Mouse (Mus musculus) intestine, embryonic 14.5 days (tissue): ENCODE results near the gene Rell1. TPM values are rescaled to one million over a fixed set of nuclear protein-coding genes. Genes with fewer than 3 reads are reported as not detected.

Source experiments
- ATAC-seq: fragments of 200-750 bp; cut with Nextera tagmentation; replicated peaks from 2 replicates; pipeline ENCODE4 v1.8.0; 2017; ENCODE audit warnings: low read depth, moderate number of reproducible peaks, moderate TSS enrichment, moderate library complexity; ENCODE audit not compliant: low FRiP score, low TSS enrichment
- DNase-seq: peaks from one replicate; pipeline ENCODE4 v3.0.0-alpha.2; 2018; ENCODE audit warnings: low spot score
- H3K27ac ChIP-seq: fragments of 300-500 bp; sonication (generic); 2 replicates; pipeline ENCODE4 v1.5.1; 2014; ENCODE audit warnings: low read depth, mild to moderate bottlenecking, control low read depth
- H3K27me3 ChIP-seq: fragments of 300-500 bp; sonication (generic); replicated peaks from 2 replicates; pipeline ENCODE4 v1.6.1; 2014; ENCODE audit warnings: low read length, control low read depth; ENCODE audit not compliant: control insufficient read depth, insufficient read depth
- H3K36me3 ChIP-seq: fragments of 300-500 bp; sonication (generic); 2 replicates; pipeline ENCODE4 v1.6.1; 2014; ENCODE audit warnings: low read length, control low read depth; ENCODE audit not compliant: control insufficient read depth, insufficient read depth
- H3K4me1 ChIP-seq: fragments of 300-500 bp; sonication (generic); replicated peaks from 2 replicates; pipeline ENCODE4 v1.6.1; 2014; ENCODE audit warnings: low read length, control low read depth, mixed read lengths; ENCODE audit not compliant: control insufficient read depth, insufficient read depth
- H3K4me2 ChIP-seq: fragments of 300-500 bp; sonication (generic); 2 replicates; pipeline ENCODE4 v1.6.1; 2014; ENCODE audit warnings: low read length
- H3K4me3 ChIP-seq: fragments of 300-500 bp; sonication (generic); 2 replicates; pipeline ENCODE4 v1.5.1; 2014; ENCODE audit warnings: low read depth, low read length, control low read depth, mixed read lengths
- H3K9ac ChIP-seq: fragments of 300-500 bp; sonication (generic); 2 replicates; pipeline ENCODE4 v1.6.1; 2014; ENCODE audit warnings: mild to moderate bottlenecking, low read length
- H3K9me3 ChIP-seq: fragments of 300-500 bp; sonication (generic); 2 replicates; pipeline ENCODE4 v1.6.1; 2016; ENCODE audit warnings: low read length, control low read depth; ENCODE audit not compliant: control insufficient read depth
- WGBS: fragments of 180-500 bp; shearing (Covaris S2); extraction: QIAGEN DNeasy Blood & Tissue Kit; methylation state at CpG from one replicate; pipeline ENCODE4 v1.1.7; 2014; 5-methylcytosine and 5-hydroxymethylcytosine counted together
- polyA plus RNA-seq: library from polyadenylated mRNA; unstranded; fragments of >200 nt; fragmentation: Nextera tagmentation; extraction: Ambion mirVana; gene quantifications from 2 replicates; pipeline ENCODE4 v1.2.1, GENCODE M21; 2014

Gene Rell1
- polyA plus RNA-seq, 1 experiment from 2014 or later = 10.5 TPM

DNA sequence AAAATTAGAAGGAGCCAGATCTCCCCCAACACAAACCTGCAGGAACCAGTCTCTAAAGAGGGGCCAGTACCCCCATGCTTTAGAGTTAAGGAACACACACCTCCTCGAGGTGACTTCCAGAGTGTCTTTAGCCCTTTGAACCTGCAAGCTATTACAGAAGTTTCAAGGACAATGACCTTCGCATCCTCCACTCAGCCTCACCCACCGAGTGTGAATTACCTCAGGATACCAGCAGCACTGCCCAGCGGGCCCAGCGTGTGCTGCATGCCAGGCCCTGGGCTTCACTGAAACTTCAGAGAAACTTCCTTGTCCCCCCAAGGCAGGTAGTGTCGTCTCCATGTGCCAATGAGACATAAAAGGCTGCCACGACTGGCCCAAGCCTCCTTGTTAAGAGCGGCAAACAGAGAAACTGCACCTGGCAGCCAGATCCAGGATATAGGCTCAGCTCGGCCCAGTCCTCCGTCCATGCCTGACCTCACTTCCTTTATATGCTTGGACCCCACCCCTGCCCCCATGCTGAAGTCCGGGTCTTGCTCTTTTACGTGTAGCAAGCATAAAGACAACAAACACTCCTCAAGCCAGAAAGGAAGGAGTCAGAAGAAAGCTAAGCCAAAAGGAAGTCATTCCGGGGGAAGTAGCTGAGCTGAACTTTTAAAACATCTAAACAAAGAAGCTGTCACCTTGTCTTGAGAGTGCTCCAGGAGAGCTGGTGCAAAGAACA is 45.2 kb downstream of the Rell1 start:
- Histone ChIP-seq H3K27me3 (no peaks in the 10 kb centered on the region), H3K9ac (no peak overlapping the region), H3K9me3 (no peaks in the 10 kb centered on the region), H3K4me3 (no peak overlapping the region), H3K27ac (no peak overlapping the region), H3K4me1 (no peaks in the 10 kb centered on the region), H3K4me2 (no peak overlapping the region), H3K36me3 (peaks cover 25% of the 10 kb centered on the region; the same call in 1 of the 2 replicates)
- no peak for ATAC-seq
- no peak for DNase-seq
- 73% methylated on average over 13 of the region's 13 CpGs for WGBS

DNA sequence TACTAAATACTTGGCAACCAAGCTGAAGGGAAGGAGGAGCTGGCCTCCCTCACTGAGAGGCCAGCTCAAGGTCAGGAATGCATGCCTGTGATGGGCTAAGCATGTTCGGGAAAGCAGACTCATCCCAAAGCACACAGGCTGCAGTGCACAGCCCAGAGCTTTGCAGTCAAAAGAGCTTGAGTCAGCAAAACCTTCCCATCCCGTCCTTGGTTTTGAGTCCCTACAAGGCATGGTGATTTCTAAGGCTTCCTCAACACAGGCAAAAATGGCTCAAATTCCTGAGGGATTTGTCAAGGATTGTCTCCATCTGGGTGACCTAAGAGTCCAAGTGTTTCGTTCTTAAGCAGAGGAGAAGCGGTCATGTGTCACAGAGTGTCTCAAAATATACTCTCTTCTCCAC is 50.5 kb downstream of the Rell1 start:
- ATAC-seq (no peak), DNase-seq (no peak)
- Histone ChIP-seq H3K4me2 (no peak overlapping the region), H3K4me1 (no peaks in the 10 kb centered on the region), H3K9me3 (no peaks in the 10 kb centered on the region), H3K4me3 (no peak overlapping the region), H3K27me3 (no peaks in the 10 kb centered on the region), H3K27ac (no peak overlapping the region), H3K9ac (no peak overlapping the region), H3K36me3 (peaks cover 6% of the 10 kb centered on the region; the same call in 1 of the 2 replicates)
- 49% methylated on average over 4 of the region's 4 CpGs for WGBS

DNA sequence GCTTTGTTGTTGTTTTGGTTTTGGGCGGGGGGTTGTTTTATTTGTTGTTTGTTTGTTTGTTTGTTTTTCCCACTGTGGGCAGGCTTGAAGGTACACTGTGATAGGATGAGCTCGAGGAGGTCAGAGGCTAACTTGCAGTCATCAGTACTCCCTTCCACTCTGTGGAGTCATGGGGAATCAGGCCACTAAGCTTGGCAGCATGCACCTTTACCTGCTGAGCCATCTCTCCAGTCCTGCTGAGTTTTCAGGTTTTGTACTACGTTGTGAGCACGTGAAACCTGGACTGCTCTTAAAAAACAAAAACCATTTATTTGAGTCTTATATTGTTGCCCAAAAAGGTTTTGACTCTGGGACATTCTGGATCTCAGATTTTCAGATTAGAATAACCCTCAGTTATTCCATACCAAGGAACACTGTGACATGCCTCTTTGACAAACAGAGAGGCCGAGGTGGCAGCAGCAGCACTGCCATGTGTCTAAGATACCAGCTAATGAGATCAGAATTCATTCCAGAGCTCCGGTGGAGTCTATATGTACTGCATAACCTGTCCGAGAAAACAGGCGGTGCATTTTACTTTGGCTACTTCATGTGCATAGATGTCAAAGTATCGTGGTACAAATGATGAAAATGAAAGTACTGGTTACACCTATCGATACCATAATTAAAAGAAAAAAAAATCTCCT is 52.1 kb downstream of the Rell1 start:
- Histone ChIP-seq H3K4me3 (no peak overlapping the region), H3K4me1 (no peaks in the 10 kb centered on the region), H3K4me2 (no peak overlapping the region), H3K27me3 (no peaks in the 10 kb centered on the region), H3K36me3 (no peaks in the 10 kb centered on the region), H3K9ac (no peak overlapping the region), H3K9me3 (no peaks in the 10 kb centered on the region), H3K27ac (no peak overlapping the region)
- DNase-seq = no peak
- ATAC-seq = no peak
- WGBS = 92% methylated on average over 10 of the region's 10 CpGs

DNA sequence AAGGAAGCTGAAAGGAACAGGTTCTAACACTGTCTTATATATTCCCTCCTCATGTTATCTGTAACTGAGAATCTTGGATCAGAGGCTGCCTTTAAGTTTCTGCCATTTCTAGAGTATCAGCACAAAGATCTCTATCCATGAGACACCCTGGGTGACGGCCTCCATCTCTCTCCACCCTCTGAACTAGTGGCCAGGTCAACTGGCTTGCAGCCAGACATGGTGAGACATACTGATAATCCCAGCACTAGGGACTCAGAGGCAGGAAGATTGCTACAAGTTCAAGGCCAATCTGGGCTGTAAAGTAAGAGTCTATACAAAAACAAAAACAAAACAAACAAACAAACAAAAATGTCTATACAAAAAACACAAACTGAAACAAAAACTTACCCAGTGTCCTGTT is 53.8 kb downstream of the Rell1 start:
- ATAC-seq = no peak
- Histone ChIP-seq H3K9me3 (no peaks in the 10 kb centered on the region), H3K4me2 (no peak overlapping the region), H3K36me3 (no peaks in the 10 kb centered on the region), H3K4me1 (no peaks in the 10 kb centered on the region), H3K27me3 (no peaks in the 10 kb centered on the region), H3K4me3 (no peak overlapping the region), H3K27ac (no peak overlapping the region), H3K9ac (no peak overlapping the region)
- DNase-seq = no peak
- 64% methylated on average over 1 of the region's 1 CpGs for WGBS

DNA sequence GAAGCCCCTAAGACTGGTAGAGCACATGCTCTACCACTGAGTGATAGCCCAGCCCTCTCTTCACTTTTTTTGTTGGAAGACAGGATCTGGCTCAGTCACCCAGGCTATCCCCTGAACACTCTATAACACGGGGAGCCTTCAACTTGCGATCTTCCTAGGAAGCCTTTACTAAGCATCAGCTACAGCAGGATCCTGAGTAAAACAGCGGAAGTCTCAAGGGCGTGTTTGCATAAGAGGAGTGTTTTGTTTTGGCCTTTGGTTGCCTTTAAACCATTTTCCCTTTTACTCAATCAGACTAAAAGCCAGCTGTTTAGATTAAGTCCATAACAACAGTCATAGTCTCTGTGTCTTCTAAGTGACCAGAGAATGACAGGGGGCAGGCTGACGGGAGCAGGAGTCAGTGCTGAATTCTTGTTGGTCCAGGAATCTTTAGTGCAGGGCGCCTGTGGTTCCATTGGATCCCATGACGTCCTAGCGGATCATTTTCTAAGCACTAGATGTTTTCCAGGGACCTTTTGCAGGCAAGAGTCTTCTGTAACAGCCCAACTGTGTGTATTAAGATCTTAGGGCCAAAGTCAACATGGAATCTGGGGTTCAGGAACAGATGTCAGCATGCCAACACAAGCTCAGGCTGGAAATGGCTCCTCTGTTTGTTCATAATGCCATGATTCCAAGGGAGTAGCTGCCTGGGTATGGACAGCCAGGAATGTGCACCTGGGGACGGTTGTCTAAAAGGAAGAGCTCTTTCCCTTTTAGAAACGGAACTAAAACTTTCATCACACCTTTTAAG is 58.3 kb downstream of the Rell1 start:
- H3K9me3 ChIP-seq = no peaks in the 10 kb centered on the region
- ATAC-seq = no peak
- no peak overlapping the region for H3K4me2 ChIP-seq
- H3K4me1 ChIP-seq = no peaks in the 10 kb centered on the region
- no peaks in the 10 kb centered on the region for H3K27me3 ChIP-seq
- no peak overlapping the region for H3K9ac ChIP-seq
- H3K4me3 ChIP-seq = no peak overlapping the region
- H3K36me3 ChIP-seq = no peaks in the 10 kb centered on the region
- no peak overlapping the region for H3K27ac ChIP-seq
- WGBS = 78% methylated on average over 10 of the region's 10 CpGs
- no peak for DNase-seq

DNA sequence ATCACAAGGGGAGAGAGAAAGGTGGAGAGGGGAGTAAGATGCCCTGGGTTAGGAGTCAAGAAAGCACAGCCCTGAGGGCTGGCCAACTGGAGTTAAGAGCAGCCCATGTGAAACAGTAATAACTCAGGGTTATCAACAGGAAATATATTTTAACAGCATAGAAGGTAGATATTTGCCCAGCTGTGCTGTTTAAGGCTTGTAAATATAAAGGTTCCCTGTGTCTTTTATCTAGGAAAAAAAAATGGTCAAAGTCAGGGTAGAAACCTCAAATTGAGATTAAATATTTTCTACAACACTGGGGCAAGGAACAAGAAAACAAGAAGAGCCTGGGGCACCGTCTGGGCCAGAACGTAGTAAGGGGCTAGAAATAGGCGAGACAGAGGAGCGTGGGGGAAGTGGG is 61.2 kb downstream of the Rell1 start:
- no peak overlapping the region for H3K4me2 ChIP-seq
- WGBS = 76% methylated on average over 4 of the region's 4 CpGs

DNA sequence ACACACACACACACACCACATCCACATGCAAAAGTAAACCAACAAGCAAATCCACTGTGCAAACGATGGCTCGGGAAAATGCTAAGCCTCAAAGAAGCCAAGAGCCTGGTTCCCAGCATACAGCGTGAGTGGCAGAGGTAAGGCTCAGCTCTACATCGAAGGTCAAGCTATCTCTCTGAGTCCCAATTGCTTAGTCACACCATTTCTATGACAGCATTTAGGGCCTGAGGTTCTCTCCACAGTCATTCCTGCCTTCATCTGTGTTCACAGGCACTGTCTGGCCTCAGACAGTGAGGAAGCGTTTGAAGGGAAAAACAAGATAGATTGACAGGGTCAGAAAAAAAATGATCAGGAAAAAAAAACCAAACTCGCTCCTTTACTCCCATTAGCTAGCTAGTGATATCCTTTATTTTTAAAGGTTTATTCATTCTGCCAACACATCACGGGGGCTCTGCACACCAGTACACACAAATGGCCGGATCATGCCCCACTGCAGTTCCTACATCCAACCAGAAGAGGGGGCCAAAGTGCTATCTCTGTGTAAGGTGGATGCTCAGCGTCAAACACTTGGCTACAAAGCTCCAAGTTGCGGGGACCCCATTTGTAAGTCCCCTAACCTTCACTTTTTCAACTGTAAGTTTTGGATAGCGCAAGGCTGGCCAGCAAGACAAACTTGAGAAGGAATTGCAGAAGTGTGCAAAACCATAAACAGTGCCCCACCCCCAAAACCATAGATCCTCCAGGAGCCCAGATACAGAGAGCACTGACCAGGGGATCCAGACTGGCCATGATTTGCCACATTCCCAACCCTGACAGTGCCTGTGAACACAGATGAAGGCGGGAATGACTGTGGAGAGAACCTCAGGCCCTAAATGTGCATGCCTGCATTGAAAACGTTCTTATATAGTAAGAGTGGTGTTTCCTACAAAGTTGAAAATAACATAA is 62.3 kb downstream of the Rell1 start:
- Histone ChIP-seq H3K27me3 (no peaks in the 10 kb centered on the region), H3K27ac (no peak overlapping the region), H3K4me3 (no peak overlapping the region), H3K36me3 (no peaks in the 10 kb centered on the region), H3K4me2 (no peak overlapping the region), H3K9ac (no peak overlapping the region), H3K9me3 (no peaks in the 10 kb centered on the region), H3K4me1 (no peaks in the 10 kb centered on the region)
- 35% methylated on average over 13 of the region's 13 CpGs for WGBS
- DNase-seq (peak; percentile 93), ATAC-seq (peak; percentile 63; the same call in 1 of the 2 replicates)

More for the DNA sequence above, 61.2 kb downstream of the Rell1 start:
- Histone ChIP-seq H3K27me3 (no peaks in the 10 kb centered on the region), H3K4me3 (no peak overlapping the region), H3K9me3 (no peaks in the 10 kb centered on the region), H3K9ac (no peak overlapping the region), H3K36me3 (no peaks in the 10 kb centered on the region), H3K4me1 (no peaks in the 10 kb centered on the region), H3K27ac (no peak overlapping the region)
- ATAC-seq = no peak
- no peak for DNase-seq

DNA sequence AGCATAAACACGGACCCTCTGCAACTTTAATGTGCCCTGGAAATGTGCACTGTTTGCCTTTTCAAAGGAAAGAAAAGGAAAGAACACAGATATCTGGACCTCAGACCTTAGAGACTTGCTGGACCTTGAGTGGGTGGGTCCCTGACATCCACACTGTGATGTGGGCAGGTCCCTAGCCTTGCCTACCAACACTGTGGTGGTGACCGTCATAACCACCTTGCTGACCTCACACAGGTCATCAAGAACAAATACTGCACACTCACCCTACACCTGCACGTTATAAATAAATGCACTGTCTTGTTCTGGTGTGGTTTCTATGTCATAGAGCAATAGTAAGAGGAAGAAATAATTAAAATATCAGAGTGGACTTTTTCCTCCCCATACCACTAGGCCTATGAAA is 65.4 kb downstream of the Rell1 start:
- Histone ChIP-seq H3K4me2 (no peak overlapping the region), H3K9ac (no peak overlapping the region), H3K36me3 (no peaks in the 10 kb centered on the region), H3K4me3 (no peak overlapping the region), H3K4me1 (no peaks in the 10 kb centered on the region), H3K27ac (no peak overlapping the region), H3K27me3 (no peaks in the 10 kb centered on the region), H3K9me3 (no peaks in the 10 kb centered on the region)
- DNase-seq = no peak
- 76% methylated on average over 3 of the region's 3 CpGs for whole genome bisulfite sequencing
- ATAC-seq = no peak
